Mouse (Mus musculus) spleen, postnatal 14 days (tissue): Measurements from ENCODE around the gene Lpin2.

Experiments used
- DNase-seq, 2 experiments: peaks; one replicate each; pipeline ENCODE4 v3.0.0; 2021 to 2022; ENCODE audit warnings: low spot score in 2 of 2

Lpin2 gene

DNA sequence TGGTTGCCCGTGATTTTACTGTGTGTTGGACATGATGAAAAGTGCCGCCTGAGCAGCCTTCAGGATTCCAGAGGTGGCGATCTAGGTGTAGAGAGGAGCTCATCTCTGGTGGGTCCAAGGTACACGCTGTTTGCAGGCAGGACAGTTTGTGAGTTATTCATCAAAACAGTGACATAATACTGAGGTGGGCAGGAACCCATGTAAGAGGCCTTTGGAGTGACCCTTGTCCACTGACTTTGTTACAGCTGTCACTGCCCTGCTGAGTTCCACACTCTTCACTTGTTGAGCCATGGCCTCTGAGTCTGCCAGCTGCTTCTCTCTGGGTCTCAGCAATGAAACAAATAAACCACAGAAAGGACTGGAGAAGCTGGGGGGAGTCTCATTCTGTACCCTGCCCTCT, 19.8 kb downstream of the Lpin2 start:
- DNase-seq = no peak

DNA sequence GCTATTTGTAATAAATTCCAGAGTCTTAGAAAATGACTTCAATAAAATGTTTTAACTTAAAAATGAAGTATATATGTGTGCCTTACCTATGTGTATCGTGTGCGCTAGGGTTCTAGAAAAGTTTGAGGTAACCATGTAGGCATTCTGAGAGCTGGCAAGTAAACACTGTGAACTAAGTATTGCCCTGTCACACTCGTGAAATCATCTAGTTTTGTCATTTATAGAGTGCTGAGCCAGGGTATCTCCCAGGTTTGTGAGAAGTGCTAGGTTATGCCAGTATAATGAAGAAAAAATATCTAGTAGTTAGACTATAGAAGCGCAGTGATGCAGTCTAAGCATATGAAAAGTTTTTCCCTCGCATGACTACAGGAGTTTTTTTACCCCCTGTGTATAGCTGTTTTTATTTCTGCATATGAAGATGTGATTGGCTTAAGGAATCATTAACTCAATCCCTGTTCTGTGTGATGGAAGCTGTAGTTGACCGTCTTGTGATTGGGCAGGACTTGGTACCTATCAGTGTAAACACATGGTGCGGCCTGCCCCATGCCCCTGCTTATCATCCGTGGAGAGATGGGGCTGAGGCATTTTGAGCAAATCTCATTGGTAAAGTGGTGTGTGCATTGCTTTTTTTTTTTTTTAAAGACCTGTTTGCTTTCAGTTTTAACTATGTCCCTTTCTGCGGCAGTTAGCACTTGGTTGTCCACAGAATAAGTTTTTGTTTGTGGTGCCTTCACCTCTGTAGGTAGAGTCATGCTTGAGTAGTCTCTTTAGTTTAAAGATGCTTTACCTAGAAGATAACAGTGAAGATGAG, 21.8 kb downstream of the Lpin2 start:
- no peak for DNase-seq

DNA sequence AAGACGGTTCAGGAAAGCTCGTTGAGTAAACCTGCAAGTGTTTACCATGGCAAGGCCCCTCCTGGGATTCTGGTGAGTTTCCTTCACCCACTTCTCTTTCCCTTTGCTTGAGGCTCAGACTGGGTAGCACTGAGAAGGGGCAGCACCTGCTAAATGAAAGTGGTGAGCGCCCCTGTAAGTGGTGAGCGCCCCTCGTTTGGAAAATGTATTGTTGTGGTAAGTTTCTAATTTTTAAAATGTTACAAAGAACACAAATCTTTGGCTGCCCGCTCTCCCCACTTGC, 22.4 kb downstream of the Lpin2 start:
- DNase-seq = no peak

DNA sequence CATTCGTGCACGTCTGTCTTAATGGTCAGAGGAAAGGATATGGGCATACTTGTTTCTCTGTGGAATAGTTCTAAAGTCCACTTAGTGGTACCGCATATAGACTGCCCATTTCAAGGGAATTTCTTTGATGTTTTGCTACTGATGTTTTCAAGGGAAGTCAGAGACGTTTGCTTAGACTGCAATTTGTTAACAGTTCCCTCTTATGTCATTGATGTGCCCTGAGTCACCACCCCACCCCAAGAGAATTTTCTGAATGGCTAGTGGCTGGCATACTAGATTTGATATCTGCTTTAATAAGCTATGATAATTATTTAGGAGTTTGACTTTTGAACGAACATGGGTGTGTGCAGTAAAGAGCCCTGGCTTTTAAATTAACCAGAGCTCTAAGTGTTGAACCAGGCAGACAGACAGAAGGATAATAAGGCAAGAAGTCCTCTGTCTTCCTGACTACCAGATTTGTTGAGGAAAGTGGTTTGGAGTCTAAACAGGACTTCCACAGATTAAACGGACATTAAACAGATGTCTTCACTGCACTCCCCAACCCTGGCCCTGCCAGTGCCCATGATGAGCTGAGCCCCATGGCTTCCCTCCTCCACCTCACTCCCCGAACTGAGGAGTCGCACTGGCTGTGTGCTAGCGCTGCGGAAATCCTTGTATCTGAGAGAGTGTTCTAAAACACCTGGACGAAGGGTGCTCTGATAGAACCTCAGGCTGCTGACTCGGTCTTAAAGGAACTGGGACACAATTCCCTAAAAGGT, 24.0 kb downstream of the Lpin2 start:
- DNase-seq = no peak

DNA sequence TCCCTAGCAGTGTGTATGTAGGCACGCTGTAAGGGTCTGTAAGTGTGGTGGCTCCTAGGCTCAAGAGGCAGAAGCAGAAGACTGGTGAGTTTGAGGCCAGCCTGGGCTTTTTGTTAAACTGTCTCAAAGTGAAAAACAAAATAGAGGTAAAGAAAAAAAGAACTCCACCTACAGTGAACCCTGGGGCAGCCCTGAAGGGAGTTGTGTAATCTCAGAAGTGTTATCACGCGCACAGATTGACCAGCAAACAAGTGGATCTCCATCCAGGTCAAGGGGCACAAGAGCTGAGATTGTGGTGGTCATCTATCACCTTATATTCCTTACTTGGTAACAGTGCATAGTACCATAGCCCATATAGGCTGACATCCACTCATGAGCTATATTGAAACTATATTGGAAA, 24.9 kb downstream of the Lpin2 start:
- no peak for DNase-seq

DNA sequence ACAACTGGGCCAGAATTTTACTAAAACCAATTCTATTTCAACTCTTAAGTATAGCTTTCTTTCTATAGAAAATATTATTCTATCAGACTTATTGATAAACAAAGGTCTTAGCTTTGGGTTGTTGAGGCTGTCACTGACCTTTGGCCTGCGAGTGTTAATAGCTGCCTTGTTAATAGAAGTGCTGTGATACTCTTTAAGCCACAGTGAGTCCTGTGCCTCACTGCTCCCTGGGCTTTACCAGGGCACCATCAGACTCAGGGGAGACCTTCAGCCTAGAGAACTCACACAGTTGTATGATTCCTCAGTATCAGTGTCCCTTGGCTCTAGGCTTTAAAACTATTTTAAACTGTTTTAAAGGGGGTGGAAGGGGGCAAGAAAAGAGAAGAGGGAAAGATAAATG, 26.0 kb downstream of the Lpin2 start:
- DNase-seq = no peak

DNA sequence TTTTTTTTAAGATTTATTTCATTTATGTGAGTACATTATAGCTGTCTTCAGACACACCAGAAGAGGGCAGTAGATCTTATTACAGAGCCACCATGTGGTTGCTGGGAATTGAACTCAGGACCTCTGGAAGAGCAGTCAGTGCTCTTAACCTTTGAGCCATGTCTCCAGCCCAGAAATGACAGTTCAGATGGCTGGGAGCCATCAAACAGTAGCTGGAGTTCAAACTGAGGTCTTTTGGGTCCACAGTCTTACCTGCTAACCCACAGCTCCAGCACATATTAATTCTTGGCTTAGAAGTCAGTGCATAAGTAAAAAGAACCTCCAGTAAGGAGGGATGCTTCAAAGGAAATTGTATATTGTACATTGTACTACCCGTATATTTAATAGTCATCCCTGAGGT, 26.6 kb downstream of the Lpin2 start:
- no peak for DNase-seq

DNA sequence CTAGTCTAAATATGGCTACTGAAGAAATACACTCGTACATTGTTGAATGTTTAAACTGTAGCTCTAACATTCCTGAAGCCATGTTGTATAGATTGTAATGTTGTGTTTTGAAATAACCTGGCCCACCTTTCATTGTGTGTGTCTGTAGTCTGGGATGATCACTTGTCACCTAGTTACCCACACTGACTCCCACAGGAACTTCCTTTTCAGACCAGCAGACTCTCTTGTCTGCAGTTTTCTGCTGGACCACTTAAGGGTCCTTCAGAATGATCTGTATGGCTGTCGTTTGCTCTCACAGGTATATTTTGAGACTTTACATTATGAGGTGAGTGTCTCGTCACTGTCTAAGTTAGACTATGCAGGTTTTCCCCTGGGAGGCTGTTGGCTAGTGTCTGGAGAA, 27.6 kb downstream of the Lpin2 start:
- no peak for DNase-seq

DNA sequence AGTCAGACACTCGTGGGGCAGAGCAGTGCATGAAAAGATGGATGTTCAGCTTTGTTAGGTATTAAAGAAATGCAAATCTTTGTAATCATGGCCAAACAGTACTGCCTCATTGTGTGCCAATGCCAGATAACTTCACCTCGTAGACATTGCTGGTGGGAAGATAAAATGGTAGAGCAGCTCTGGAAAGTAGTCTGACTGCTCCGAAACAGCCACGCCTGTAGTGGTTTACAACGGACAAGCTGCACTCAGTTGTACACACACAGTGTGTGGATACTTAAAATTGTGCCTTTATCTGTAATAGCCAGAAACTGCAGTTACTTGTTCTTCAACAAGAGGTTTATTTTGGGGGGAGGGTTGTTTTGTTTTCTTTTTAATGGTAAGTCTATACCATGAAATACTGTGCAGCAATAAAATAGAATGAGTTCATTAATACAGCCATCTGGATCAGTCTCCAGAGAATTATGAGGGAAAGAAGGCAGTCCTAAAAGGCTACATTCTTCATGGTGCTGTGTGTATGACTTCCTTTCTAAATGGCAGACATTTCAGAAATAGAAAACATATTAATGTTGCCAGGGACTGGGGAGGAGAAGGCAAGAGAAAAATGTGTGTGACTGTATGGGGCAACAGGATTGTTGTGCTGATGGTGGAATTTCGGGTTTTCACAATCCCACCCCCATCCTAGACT, 29.7 kb downstream of the Lpin2 start:
- no peak for DNase-seq

DNA sequence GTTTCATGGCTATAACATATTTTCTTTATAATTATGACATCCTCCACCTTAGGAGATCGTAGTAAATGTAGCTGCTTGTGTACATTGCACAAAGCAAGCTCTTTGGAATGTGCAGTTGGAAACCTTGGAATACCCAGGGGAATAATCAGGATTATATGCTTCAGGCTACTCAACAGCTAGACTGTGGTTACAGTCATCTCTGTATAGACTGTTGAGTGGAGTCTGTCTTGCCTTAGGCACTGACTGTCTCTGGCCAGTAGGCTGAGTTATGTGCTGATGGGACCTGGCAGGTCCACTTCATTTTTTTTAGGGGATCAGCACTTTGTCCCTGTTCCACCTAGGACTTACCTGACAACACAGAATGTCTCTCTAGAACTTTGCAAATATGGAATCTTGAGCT, 31.3 kb downstream of the Lpin2 start:
- DNase-seq = no peak

DNA sequence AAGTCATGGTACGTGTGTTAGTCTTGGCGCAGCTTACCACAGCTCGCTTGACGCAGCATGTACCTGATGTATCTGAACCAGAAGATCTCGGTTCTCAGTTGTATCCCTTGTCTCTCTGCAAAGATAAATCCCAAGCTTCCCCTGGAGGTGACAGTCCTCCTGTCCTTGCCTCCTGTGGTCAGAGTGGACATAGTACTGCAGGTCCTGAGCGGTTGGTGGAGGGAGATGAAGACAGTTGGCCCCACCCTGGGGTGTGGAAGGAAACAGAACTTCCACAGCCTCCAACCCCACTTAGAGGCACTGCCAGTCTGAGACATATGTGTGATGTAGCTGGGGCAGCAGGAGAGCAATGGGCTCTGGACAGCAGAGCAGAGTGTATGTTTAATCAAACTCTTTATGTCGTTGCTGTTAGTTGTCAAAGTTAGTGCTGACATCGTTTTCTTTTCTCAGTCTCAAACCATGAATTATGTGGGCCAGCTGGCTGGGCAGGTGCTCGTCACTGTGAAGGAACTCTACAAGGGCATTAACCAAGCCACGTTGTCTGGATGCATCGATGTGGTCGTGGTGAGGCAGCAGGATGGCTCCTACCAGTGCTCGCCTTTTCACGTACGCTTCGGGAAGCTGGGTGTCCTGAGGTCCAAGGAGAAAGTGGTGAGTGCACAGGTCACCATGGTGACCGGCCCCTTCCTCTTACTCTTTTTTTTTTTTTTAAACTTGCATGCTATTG, 32.3 kb downstream of the Lpin2 start:
- no peak for DNase-seq

DNA sequence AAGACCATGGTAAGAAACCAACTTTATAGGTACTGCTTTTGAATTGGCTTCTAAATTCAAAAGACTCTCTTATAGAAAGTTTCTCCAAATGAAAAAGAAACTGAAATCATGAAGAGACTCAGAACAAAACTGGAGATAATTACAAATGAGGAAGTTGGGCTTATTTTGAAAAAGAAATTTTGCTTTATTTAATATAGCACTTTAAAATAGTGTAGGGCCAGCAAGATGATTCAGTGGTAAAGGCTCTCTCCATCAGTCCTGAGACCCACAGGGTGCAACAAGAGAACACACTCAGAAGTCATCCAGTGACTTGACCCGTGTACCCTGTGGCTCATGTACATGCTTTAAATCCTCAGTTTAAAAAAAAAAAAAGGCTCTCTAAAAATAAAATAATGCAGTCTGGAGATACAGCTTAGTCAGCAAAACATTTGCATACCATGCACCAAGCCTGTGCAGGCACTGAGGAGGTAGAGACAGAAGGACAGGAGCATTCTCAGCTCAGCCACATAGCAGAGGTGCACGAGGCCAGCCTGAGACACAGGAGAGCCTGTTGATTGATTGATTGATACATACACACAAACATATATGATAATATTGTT, 33.0 kb downstream of the Lpin2 start:
- DNase-seq = no peak

DNA sequence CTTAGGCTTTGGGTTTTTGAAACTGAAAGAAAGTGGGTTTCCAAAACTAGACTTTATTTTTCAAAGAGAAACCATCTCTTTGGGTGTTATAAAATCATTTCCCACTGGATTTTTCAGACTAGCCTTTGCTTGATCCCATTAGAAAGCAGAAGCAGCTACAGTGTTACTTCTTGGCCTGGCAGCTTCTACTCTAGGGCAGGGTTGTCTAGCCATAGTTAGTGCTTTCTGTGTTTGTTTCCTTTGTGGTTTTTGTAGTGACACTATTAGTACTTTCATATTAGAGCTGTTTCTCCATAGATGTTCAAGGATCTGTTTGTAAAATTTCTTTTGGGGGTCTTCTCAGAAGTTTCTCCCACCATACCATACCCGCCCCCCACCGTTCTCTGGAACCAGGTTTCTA, 33.9 kb downstream of the Lpin2 start:
- DNase-seq = no peak

DNA sequence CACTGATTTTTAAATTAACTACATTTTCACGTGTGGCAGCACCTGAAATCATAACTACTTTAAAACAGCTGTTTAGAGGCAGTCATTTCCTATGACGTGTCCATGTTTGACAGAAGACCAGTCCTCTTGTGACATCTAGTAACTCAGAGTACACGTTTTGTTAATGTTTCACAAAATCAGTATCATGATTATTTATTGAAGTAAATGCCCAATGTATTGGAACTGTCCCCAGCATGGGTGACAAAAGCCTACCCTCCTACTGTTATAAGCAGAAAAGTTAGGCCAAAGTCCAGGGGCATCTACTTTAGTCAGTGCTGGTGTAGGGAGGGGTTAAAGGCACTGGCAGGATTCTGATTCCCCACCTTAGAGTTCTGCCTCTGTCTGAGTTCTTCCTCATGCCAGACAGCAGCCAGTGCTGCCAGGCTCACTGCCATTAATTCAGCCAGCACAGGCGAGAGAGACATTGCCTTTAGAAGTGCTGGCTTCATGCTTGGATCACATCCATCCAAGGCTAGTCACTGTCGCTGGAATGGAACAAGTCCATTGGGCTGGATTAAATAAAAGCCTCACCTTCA, 34.8 kb downstream of the Lpin2 start:
- DNase-seq = no peak

DNA sequence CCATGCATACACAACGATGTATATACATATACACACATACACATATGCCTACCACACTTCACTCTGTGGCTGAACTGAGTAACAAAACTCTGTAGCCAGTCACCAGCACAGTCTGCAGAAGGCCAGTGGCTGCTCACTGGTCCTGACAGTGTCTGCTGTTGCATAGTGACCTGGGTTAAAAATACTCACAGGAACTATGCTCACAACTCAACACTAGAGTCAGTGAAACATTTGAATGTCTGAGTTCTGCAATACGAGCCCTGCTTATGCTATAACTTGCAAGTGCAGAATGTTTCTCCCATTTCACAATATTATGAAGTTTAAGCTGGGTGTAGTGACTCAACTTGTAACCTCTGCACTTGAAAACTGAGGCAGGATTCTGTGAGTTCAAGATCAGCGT, 39.0 kb downstream of the Lpin2 start:
- no peak for DNase-seq

DNA sequence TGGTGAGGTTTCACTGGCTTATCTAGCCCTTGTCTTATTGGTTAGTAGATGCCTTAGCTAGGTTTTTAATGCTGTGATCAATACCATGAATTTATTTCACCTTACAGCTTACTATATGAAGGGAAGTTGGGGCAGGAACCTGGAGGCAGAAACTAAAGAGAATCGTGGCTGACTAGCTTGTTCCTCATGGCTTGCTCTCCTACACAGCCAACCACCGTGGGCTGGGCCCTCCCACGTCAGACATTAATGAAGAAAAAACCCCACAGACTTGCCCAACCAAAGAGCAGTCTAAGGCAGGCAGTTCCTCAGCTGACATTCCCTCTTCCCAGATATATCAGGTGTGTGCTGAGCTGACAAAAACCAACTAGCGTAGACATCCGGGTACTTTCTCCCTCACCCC, 41.3 kb downstream of the Lpin2 start:
- no peak for DNase-seq

DNA sequence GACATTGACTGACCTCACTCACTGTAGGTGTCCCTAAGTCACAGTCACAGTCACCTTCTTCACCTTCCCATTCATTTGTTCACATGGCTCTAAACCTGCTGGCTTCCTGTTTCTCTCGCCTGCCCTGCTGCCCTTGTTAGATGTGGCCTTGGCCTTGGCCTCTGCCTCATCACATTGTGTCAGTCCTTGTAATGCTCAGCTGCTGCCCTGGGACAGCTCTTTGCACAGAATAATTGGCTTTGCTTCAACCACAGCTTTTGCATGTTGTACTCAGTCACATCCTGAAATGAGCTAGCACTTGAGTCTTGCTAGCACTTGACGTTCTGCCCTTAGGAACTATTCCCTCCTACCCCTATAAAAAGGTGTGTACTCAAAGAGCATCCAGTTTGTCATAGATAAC, 42.2 kb downstream of the Lpin2 start:
- no peak for DNase-seq

DNA sequence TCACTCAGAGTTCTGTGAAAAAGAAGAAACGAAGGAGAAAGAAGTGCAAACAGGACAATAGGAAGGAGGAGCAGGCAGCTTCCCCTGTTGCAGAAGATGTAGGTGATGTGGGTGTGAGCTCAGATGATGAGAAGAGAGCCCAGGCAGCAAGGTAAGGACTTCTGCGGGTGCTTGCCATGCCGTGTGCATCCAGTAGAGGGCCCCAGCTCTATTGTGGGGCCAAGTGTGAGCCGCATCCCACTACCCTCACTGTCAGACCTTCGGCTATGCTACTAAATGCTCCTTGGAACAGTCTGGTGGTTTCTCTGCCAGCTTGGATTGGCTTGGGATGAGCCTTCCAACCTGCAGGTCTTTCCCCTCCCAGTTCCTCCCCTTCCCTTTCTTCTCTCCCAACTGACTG, 42.7 kb downstream of the Lpin2 start:
- no peak for DNase-seq

DNA sequence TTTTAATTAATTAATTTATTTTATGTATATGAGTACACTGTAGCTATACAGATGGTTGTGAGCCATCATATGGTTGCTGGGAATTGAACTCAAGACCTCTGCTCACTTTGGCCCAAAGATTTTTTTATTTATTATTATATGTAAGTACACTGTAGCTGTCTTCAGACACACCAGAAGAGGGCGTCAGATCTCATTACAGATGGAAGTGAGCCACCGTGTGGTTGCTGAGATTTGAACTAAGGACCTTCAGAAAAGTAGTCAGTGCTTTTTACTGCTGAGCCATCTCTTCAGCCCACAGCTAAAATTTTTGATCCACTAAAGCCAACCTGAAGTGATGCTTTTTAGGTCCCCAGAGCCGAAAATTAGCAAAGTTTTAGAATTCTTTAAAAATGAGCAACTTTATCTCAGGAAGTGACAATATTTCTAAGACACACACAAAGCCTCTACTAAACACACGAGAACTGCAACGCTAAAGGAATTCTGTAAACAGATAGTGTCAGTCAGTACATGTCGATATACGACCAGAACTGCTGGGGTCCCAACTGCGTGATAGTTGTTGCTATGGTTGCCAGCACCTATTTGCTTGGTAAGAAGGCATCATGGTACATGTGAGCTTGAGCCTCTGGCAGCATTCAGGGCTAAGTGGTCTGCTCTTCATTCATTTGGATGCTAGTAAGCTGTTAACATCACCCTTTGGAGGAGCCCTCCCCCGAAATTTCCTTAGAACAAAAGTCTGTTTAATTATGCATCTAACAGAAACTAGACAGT, 45.0 kb downstream of the Lpin2 start:
- no peak for DNase-seq

DNA sequence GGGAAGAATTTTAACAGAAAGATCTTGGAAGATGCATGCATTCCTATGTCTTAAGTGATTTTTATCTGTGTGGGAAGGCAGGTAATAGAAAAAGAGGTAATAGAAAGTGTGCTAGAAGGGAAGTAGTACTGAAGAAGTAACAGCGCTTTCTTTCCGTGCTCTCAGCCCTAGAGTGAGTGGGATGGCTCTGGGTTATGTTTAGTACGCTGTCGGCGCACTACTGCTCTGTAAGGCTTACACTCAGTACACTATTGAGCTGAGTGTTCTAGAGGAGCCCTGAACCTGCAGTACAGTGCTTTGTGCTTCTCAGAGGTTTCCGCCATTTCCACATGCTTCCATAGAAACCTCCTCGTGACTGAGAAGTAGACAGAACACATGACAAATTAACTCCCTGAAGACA, 46.3 kb downstream of the Lpin2 start:
- no peak for DNase-seq
